Mouse (Mus musculus) adipocyte (in vitro differentiated cells): ENCODE measurements at regions not wholly inside any gene's neighbourhood (a gene's known extent, or its start where the extent isn't known, plus 50 kb on each side); places are given as distances from the start of the nearest gene placed in this dataset.

Source experiments
- DNase-seq: peaks from one replicate; pipeline ENCODE4 v3.0.0-alpha.2; 2016; ENCODE audit warnings: low spot score

DNA sequence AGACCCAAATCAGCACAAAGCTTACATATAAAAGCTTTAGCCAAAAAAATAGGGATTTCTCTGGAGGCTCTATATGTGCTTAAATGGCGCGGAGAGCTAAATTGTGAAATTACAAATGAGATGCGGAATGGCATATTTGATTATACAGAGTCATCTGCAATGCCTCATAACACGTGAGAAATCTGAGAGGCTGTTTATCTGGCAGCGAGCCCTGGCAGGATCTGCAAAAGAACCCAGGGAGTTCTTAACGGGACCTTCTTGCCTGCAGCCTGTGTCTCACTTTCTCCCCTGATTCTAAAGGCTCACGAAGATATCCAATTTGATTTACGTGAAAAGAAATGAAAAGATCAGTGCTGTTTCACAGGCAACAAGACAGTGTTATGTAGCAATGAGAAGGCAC, 58.0 kb upstream of the Kirrel3 start:
- DNase-seq: peak; percentile 30
